ENCODE assay signal across 8 mouse cellular contexts in the genomic region with DNA sequence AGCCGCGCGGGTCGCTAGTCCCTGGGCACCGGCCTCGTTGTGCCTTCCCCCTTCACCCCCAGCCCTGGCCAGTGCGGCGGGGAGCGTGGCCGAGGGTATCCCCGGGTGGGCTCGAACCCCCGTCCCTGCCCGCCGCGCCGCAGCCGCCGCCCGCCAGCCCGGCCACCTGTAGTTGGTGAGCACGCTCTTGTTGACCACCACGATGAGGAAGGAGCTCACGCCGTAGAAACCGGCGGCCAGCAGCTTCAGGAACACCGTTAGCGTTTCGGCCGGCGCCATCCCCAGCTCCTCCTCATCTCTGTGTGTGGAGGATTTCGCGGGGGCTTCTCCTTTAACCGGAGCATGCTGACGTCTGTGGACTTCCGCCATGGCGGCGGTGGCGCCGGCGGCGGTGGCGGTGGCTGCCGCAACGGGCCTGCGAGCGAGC. TPM values are rescaled to one million over a fixed set of nuclear protein-coding genes. Genes with fewer than 3 reads are reported as not detected.
DNase-seq lines count a peak whose midpoint lies in the region; ATAC-seq lines count a peak whose summit lies in the region.

No protein-coding gene starts in this region.

- H3K9ac ChIP-seq in hindbrain, embryonic 14.5 days: peak overlapping the region; percentile 99

- peak overlapping the region; percentile 99 for H3K27ac ChIP-seq in hindbrain, embryonic 14.5 days

- peak; percentile 41 for DNase-seq in MN1 (ENCODE audit: low spot score)
- peak; percentile 81 to 88 for DNase-seq in cerebellum, postnatal 14 days
- DNase-seq in frontal cortex, postnatal 25 days (ENCODE audit: low spot score in 2 of 2): peak; percentile 60 to 64
- DNase-seq in hindbrain, embryonic 14.5 days (ENCODE audit: low spot score): peak; percentile 67
- DNase-seq in left cerebral cortex, adult 11 months (ENCODE audit: low spot score): peak; percentile 53
- DNase-seq in lung, postnatal 4 days: peak; percentile 77 to 83
- peak; percentile 87 for DNase-seq in retina, postnatal 1 day
- DNase-seq in thymus, postnatal 36 days: peak; percentile 80 to 83

- peak; percentile 84 for ATAC-seq in hindbrain, embryonic 14.5 days (ENCODE audit: low FRiP score)

- H3K27me3 ChIP-seq in hindbrain, embryonic 14.5 days (ENCODE audit: control insufficient read depth, insufficient read depth, low read length): no peaks in the 10 kb centered on the region

- no peaks in the 10 kb centered on the region for H3K9me3 ChIP-seq in hindbrain, embryonic 14.5 days (ENCODE audit: control insufficient read depth, low read length)

- H3K4me2 ChIP-seq in hindbrain, embryonic 14.5 days (replicated peaks): peak overlapping the region; percentile 80

- peaks cover 11% of the 10 kb centered on the region for H3K36me3 ChIP-seq in hindbrain, embryonic 14.5 days (replicated peaks; ENCODE audit: control insufficient read depth, insufficient read depth)

- peaks cover 18% of the 10 kb centered on the region for H3K4me1 ChIP-seq in hindbrain, embryonic 14.5 days (replicated peaks; ENCODE audit: control insufficient read depth, insufficient read depth, low read length)

- peak overlapping the region; percentile 97 for H3K4me3 ChIP-seq in hindbrain, embryonic 14.5 days (replicated peaks; ENCODE audit: low read length)

- under 1% methylated on average over 48 of the region's 48 CpGs for WGBS in hindbrain, embryonic 14.5 days

RNA-seq across cellular contexts. Expression of a gene that starts 0.5 kb away (rescaled TPM):
- 6.4 TPM in 2 replicates for polyA plus RNA-seq in hindbrain, embryonic 14.5 days (2014; fragmentation: Nextera tagmentation; extraction: Ambion mirVana)

Comparison
In these comparisons a context has a peak if more than half of its experiments do, and no peak if none do; other contexts are left out.
1. Peak in every context shown above with its lines: DNase-seq, ATAC-seq, H3K4me3 ChIP-seq and H3K27ac ChIP-seq.